Mouse (Mus musculus) retina, embryonic 14.5 days (tissue): ENCODE results near the gene Ces1g.

ENCODE experiments used
- DNase-seq: peaks from one replicate; pipeline ENCODE4 v3.0.0-alpha.2; 2015; ENCODE audit warnings: low spot score

Ces1g gene

DNA sequence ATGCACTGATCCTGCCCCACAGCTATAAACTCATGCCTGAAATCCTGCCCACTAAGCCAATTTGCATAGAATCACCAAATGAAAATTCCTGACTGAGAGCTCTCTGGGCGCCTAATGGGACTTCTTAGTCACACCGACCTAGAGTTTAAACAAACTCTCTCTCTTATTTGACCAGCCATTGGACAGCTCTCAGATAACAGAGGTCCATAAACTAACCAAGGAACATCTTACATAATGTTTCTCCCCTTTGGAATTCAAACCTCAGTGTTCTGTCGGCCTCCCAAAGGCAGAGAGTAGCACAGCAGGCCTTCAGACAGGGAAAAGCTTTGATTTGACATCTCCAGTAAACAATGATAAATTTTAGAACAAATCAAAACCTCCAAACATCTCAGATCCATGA is at the start of gene Ces1g:
Gene Ces1g, minus strand, starts transcription at position 102 of the 400 bp plus-strand sequence.
- no peak for DNase-seq

DNA sequence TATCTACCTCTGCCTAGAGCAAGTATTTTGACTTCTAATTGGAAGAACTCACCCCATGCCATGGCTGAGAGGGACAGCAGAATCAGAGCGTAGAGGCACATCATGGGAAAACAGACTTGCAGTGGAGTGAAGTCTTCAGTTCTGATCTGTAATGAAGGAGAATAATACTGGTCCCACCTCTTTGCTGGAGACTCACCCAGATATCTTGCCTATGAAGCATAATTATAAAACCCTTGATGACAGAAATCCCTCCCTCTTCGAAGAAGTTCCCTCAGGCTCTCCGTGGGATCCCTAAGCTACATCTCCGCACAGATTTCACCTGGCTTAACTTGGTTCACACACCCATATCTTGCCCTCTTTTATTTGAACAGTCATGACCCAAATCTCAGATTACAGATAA is 42.5 kb upstream of the Ces1g start, which contains the start of gene Ces1h:
Gene Ces1h, minus strand, starts transcription at position 101 of the 400 bp plus-strand sequence.
- DNase-seq = no peak

- DNase-seq = no peak
Measured at GRCm38 (mm10) chr8:93369481-93369880, 32.4 kb upstream of the Ces1g start.

GRCm38 (mm10) chr8:93360113-93360512 is 23.0 kb upstream of the Ces1g start:
- DNase-seq = no peak

DNA sequence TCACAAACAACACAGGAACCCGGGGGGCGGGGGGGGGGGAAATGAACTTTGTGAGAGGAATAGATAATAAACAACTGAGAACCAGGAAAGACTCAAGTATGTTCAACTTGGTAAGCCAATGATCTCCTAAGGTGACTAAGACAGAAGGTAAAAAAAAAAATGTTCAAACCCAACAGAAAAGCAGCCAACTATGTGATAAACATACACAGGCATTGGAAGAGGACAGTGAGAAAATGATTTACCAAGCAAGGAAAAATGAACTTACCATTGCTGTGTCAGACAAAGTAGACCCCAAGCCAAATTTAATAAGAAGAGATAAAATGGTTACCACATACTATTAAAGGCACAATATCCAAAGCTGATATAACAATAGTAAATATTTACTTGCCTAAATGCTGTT is 2.4 kb upstream of the Ces1g start:
- no peak for DNase-seq

GRCm38 (mm10) chr8:93332703-93333102 is 4.4 kb downstream of the Ces1g start:
- DNase-seq = no peak

GRCm38 (mm10) chr8:93331151-93331550 is 6.0 kb downstream of the Ces1g start:
- DNase-seq = no peak

DNA sequence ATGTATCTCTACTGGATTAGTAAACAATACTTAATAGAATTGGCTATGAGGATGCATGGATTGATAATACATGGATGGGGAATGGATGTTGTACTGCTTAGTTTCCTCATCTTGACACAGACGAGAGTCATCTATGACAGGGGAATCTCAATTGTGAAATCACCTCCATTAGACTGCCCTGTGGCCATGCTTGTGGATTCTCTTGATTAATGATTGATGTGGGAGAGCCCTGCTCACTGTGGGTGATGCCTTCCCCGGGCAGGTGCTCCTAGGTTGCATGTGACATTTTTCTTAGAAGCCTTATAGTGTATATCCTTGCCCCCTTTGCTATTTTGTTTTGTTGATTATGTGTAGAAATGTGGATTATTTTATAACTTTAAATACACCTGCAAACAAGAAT is 12.0 kb downstream of the Ces1g start:
- DNase-seq = no peak

- DNase-seq = no peak
Measured at GRCm38 (mm10) chr8:93317031-93317430, 20.1 kb downstream of the Ces1g start.

- DNase-seq = no peak
Measured at GRCm38 (mm10) chr8:93315557-93315956, 21.6 kb downstream of the Ces1g start.

GRCm38 (mm10) chr8:93283896-93284295 is 53.2 kb downstream of the Ces1g start:
- DNase-seq = no peak

DNA sequence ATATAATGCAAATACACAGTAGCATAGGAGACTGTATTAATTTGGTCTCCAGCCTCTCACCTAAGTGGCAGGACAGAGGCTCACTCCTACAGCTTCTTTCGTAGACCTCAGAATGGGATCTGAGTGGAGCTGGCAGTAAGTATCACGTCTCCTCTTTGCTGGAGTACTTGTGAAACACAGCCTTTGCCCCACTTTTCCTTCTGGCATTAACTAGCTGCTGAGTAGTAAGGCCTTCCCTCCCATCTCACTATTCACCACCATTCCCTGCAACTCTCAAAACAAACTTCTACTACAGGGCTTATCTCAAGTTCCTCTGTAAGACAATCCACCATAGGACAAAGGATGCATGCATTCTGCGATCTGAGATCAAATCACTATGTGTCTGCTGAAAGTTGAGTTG is 54.8 kb downstream of the Ces1g start:
- no peak for DNase-seq

GRCm38 (mm10) chr8:93279556-93279955 is 57.6 kb downstream of the Ces1g start, which contains the start of gene Ces1f:
Gene Ces1f (minus strand): TSS chr8:93279747.
- no peak for DNase-seq

DNA sequence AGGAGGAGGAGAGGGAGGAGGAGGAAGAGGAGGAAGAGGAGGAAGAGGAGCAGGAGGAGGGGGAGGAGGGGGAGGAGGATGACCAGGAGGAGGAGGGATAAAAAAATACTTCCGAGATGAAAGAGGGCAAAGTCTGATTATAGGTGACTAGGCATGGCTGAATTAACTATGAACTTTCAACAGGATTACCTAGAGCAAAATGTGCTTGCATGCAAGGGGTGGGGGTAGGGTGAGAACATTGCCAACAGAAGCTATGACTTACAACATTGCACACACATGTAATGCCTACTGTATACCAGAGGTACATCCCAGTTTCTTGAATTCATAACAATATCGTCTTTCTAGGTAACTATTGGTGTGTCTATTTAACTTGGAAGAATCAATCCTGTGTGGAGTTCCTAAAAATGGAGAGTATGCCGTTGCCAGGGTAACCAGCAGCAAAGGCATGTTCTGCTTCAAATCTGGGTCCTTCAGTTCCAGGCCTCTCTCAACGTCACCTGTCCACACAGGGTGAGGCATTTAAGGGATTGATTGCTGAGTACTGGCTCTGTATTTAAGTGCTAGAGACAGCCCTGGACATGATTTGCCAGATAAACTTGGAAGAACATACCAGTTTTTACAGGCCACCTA is 58.8 kb downstream of the Ces1g start:
- no peak for DNase-seq

GRCm38 (mm10) chr8:93274609-93275008 is 62.5 kb downstream of the Ces1g start:
- DNase-seq = no peak

- no peak for DNase-seq
Measured at GRCm38 (mm10) chr8:93273321-93273720, 63.8 kb downstream of the Ces1g start.

GRCm38 (mm10) chr8:93272686-93273085 is 64.4 kb downstream of the Ces1g start:
- no peak for DNase-seq

DNA sequence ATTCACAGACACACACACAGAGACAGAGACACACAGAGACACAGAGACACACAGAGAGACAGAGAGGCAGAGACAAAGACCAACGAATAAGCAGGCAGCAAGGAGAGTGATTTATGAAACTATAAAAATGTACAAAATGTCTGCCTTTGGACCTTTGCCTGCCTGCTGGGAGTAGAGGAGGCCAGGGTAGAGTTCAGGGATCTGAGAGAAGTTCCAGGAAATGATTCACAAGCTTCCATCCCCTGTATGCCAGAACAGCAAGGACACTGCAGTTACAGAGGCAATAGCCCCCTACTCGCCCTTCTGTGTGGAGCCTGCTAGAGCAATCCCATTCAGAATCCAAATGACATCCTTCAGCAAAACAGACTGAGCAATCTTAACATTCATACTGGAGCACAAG is 75.7 kb downstream of the Ces1g start:
- no peak for DNase-seq

- DNase-seq = no peak
Measured at GRCm38 (mm10) chr8:93252400-93252925, 84.6 kb downstream of the Ces1g start.
